Mouse (Mus musculus): Measurements from ENCODE around the gene Cenpf. TPM values are rescaled to one million over a fixed set of nuclear protein-coding genes. Genes with fewer than 3 reads are reported as not detected.

The Cenpf gene
- polyA plus RNA-seq, 1 experiment from 2014 or later = 96.1 TPM

GRCm38 (mm10) chr1:189624756-189625155 is 63.1 kb downstream of the Cenpf start:
- ATAC-seq (ENCODE audit: insufficient number of reproducible peaks, insufficient read depth, low FRiP score, low TSS enrichment) = no peak
- 90% methylated on average over 7 of the region's 7 CpGs for WGBS
- Histone ChIP-seq H3K4me2 (replicated peaks) (no peak overlapping the region), H3K27ac (no peak overlapping the region), H3K4me3 (no peak overlapping the region), H3K9ac (no peak overlapping the region), H3K9me3 (0 out of 2 replicates have a peak, but pooled peaks cover 5% of the 10 kb centered on the region), H3K27me3 (no peaks in the 10 kb centered on the region), H3K36me3 (no peaks in the 10 kb centered on the region), H3K4me1 (no peaks in the 10 kb centered on the region)

- 33% methylated on average over 13 of the region's 13 CpGs for WGBS
- no peaks in the 10 kb centered on the region for H3K36me3 ChIP-seq
- ATAC-seq (ENCODE audit: insufficient number of reproducible peaks, insufficient read depth, low FRiP score, low TSS enrichment) = no peak
Measured at GRCm38 (mm10) chr1:189618970-189619740, 68.7 kb downstream of the Cenpf start.

GRCm38 (mm10) chr1:189617381-189617780 is 70.5 kb downstream of the Cenpf start:
- no peak for ATAC-seq (ENCODE audit: insufficient number of reproducible peaks, insufficient read depth, low FRiP score, low TSS enrichment)
- Histone ChIP-seq H3K9me3 (no peaks in the 10 kb centered on the region), H3K36me3 (no peaks in the 10 kb centered on the region), H3K4me3 (no peak overlapping the region), H3K4me1 (0 out of 2 replicates have a peak, but pooled peaks cover 4% of the 10 kb centered on the region), H3K9ac (no peak overlapping the region), H3K27me3 (no peaks in the 10 kb centered on the region), H3K4me2 (replicated peaks) (no peak overlapping the region), H3K27ac (no peak overlapping the region)
- WGBS = 87% methylated on average over 5 of the region's 5 CpGs

More at GRCm38 (mm10) chr1:189618970-189619740, 68.7 kb downstream of the Cenpf start:
- H3K27ac ChIP-seq = peak overlapping the region; percentile 24; the same call in 1 of the 2 replicates
- H3K9ac ChIP-seq = no peak overlapping the region
- no peaks in the 10 kb centered on the region for H3K27me3 ChIP-seq
- H3K4me3 ChIP-seq = no peak overlapping the region
- no peak overlapping the region for H3K4me2 ChIP-seq (replicated peaks)
- 0 out of 2 replicates have a peak, but pooled peaks cover 4% of the 10 kb centered on the region for H3K4me1 ChIP-seq
- no peaks in the 10 kb centered on the region for H3K9me3 ChIP-seq

- H3K27me3 ChIP-seq = no peaks in the 10 kb centered on the region
- H3K27ac ChIP-seq = no peak overlapping the region
- no peak overlapping the region for H3K4me2 ChIP-seq (replicated peaks)
- H3K9ac ChIP-seq = no peak overlapping the region
- 90% methylated on average over 7 of the region's 7 CpGs for WGBS
- no peaks in the 10 kb centered on the region for H3K9me3 ChIP-seq
- no peak for ATAC-seq (ENCODE audit: insufficient number of reproducible peaks, insufficient read depth, low FRiP score, low TSS enrichment)
- no peaks in the 10 kb centered on the region for H3K36me3 ChIP-seq
- no peak overlapping the region for H3K4me3 ChIP-seq
- 0 out of 2 replicates have a peak, but pooled peaks cover 4% of the 10 kb centered on the region for H3K4me1 ChIP-seq
Measured at GRCm38 (mm10) chr1:189615246-189615645, 72.6 kb downstream of the Cenpf start.

GRCm38 (mm10) chr1:189613076-189613475 is 74.8 kb downstream of the Cenpf start:
- Histone ChIP-seq H3K27ac (no peak overlapping the region), H3K36me3 (no peaks in the 10 kb centered on the region), H3K4me1 (peaks cover 5% of the 10 kb centered on the region; the same call in 1 of the 2 replicates), H3K9me3 (no peaks in the 10 kb centered on the region), H3K27me3 (no peaks in the 10 kb centered on the region), H3K9ac (no peak overlapping the region), H3K4me2 (replicated peaks) (no peak overlapping the region), H3K4me3 (no peak overlapping the region)
- ATAC-seq (ENCODE audit: insufficient number of reproducible peaks, insufficient read depth, low FRiP score, low TSS enrichment) = no peak
- WGBS = 49% methylated on average over 7 of the region's 7 CpGs

GRCm38 (mm10) chr1:189611775-189612174 is 76.1 kb downstream of the Cenpf start:
- no peak for ATAC-seq (ENCODE audit: insufficient number of reproducible peaks, insufficient read depth, low FRiP score, low TSS enrichment)
- H3K9me3 ChIP-seq = no peaks in the 10 kb centered on the region
- no peak overlapping the region for H3K27ac ChIP-seq
- 66% methylated on average over 4 of the region's 4 CpGs for WGBS
- no peaks in the 10 kb centered on the region for H3K27me3 ChIP-seq
- no peak overlapping the region for H3K9ac ChIP-seq
- no peaks in the 10 kb centered on the region for H3K36me3 ChIP-seq
- peaks cover 5% of the 10 kb centered on the region; the same call in 1 of the 2 replicates for H3K4me1 ChIP-seq
- H3K4me2 ChIP-seq (replicated peaks) = no peak overlapping the region
- no peak overlapping the region for H3K4me3 ChIP-seq

GRCm38 (mm10) chr1:189608640-189609039 is 79.2 kb downstream of the Cenpf start:
- peaks cover 5% of the 10 kb centered on the region; the same call in 1 of the 2 replicates for H3K4me1 ChIP-seq
- no peak; the same call in 1 of the 2 replicates for ATAC-seq (ENCODE audit: insufficient number of reproducible peaks, insufficient read depth, low FRiP score, low TSS enrichment)
- no peak overlapping the region for H3K27ac ChIP-seq
- H3K9ac ChIP-seq = no peak overlapping the region
- no peak overlapping the region for H3K4me2 ChIP-seq (replicated peaks)
- 0 out of 2 replicates have a peak, but pooled peaks cover 3% of the 10 kb centered on the region for H3K27me3 ChIP-seq
- 15% methylated on average over 5 of the region's 5 CpGs for WGBS
- H3K9me3 ChIP-seq = no peaks in the 10 kb centered on the region
- H3K4me3 ChIP-seq = no peak overlapping the region
- H3K36me3 ChIP-seq = no peaks in the 10 kb centered on the region

GRCm38 (mm10) chr1:189608039-189608438 is 79.8 kb downstream of the Cenpf start:
- Histone ChIP-seq H3K36me3 (no peaks in the 10 kb centered on the region), H3K27ac (peak overlapping the region; percentile 7; the same call in 1 of the 2 replicates), H3K9ac (no peak overlapping the region), H3K4me1 (peaks cover 5% of the 10 kb centered on the region; the same call in 1 of the 2 replicates), H3K9me3 (no peaks in the 10 kb centered on the region), H3K4me3 (no peak overlapping the region), H3K27me3 (0 out of 2 replicates have a peak, but pooled peaks cover 3% of the 10 kb centered on the region), H3K4me2 (replicated peaks) (no peak overlapping the region)
- 76% methylated on average over 3 of the region's 3 CpGs for WGBS
- no peak for ATAC-seq (ENCODE audit: insufficient number of reproducible peaks, insufficient read depth, low FRiP score, low TSS enrichment)

- WGBS = 94% methylated on average over 8 of the region's 8 CpGs
- Histone ChIP-seq H3K9me3 (no peaks in the 10 kb centered on the region), H3K9ac (no peak overlapping the region), H3K27ac (no peak overlapping the region), H3K27me3 (0 out of 2 replicates have a peak, but pooled peaks cover 3% of the 10 kb centered on the region), H3K4me2 (replicated peaks) (no peak overlapping the region), H3K36me3 (no peaks in the 10 kb centered on the region), H3K4me3 (no peak overlapping the region), H3K4me1 (peaks cover 5% of the 10 kb centered on the region; the same call in 1 of the 2 replicates)
- no peak for ATAC-seq (ENCODE audit: insufficient number of reproducible peaks, insufficient read depth, low FRiP score, low TSS enrichment)
Measured at GRCm38 (mm10) chr1:189605598-189606126, 82.2 kb downstream of the Cenpf start.

- H3K27ac ChIP-seq = no peak overlapping the region
- no peaks in the 10 kb centered on the region for H3K27me3 ChIP-seq
- H3K36me3 ChIP-seq = no peaks in the 10 kb centered on the region
- H3K4me1 ChIP-seq = no peaks in the 10 kb centered on the region
- no peak overlapping the region for H3K4me2 ChIP-seq (replicated peaks)
- no peak for ATAC-seq (ENCODE audit: insufficient number of reproducible peaks, insufficient read depth, low FRiP score, low TSS enrichment)
- H3K4me3 ChIP-seq = no peak overlapping the region
- WGBS = 85% methylated on average over 3 of the region's 3 CpGs
- no peak overlapping the region for H3K9ac ChIP-seq
- no peaks in the 10 kb centered on the region for H3K9me3 ChIP-seq
Measured at GRCm38 (mm10) chr1:189597096-189597495, 90.8 kb downstream of the Cenpf start.
